Mouse (Mus musculus): ENCODE measurements around the gene Cltb. TPM values are rescaled to one million over a fixed set of nuclear protein-coding genes. Genes with fewer than 3 reads are reported as not detected.
A peak's percentile ranks its signal among the peaks of the same experiment; 100 is the strongest.

The Cltb gene
- total and polyA plus RNA-seq, 2 experiments from 2014 or later = 224 to 278 TPM

GRCm38 (mm10) chr13:54608002-54608401 lies 3.1 kb downstream of the Cltb start:
- peak overlapping the region; percentile 73 for H3K4me2 ChIP-seq (ENCODE audit: low read depth)
- H3K9me3 ChIP-seq (ENCODE audit: low read length) = no peaks in the 10 kb centered on the region
- H3K36me3 ChIP-seq (ENCODE audit: insufficient read depth) = peaks cover 31% of the 10 kb centered on the region
- ATAC-seq (no peak), DNase-seq (no peak)
- H3K27me3 ChIP-seq (ENCODE audit: insufficient read depth, low read length) = no peaks in the 10 kb centered on the region
- peaks cover 13% of the 10 kb centered on the region; the same call in 1 of the 2 replicates for H3K4me1 ChIP-seq (ENCODE audit: insufficient read depth)
- H3K4me3 ChIP-seq (ENCODE audit: low read depth, low read length) = no peak overlapping the region
- no peak for TF ChIP-seq CTCF (IDR thresholded peaks at IDR 0.05; ENCODE audit: low read depth)
- 68% methylated on average over 3 of the region's 3 CpGs for WGBS
- no peak overlapping the region for H3K27ac ChIP-seq (ENCODE audit: low read depth, low read length)
- H3K9ac ChIP-seq = no peak overlapping the region

GRCm38 (mm10) chr13:54607204-54607603 lies 3.9 kb downstream of the Cltb start:
- DNase-seq (no peak), ATAC-seq (no peak)
- H3K36me3 ChIP-seq (ENCODE audit: insufficient read depth) = peaks cover 32% of the 10 kb centered on the region
- H3K4me3 ChIP-seq (ENCODE audit: low read depth, low read length) = no peak overlapping the region
- no peak overlapping the region for H3K27ac ChIP-seq (ENCODE audit: low read depth, low read length)
- H3K4me2 ChIP-seq (ENCODE audit: low read depth) = no peak overlapping the region
- WGBS = 72% methylated on average over 5 of the region's 5 CpGs
- H3K4me1 ChIP-seq (ENCODE audit: insufficient read depth) = peaks cover 13% of the 10 kb centered on the region; the same call in 1 of the 2 replicates
- no peaks in the 10 kb centered on the region for H3K9me3 ChIP-seq (ENCODE audit: low read length)
- H3K27me3 ChIP-seq (ENCODE audit: insufficient read depth, low read length) = no peaks in the 10 kb centered on the region
- no peak overlapping the region for H3K9ac ChIP-seq
- no peak for TF ChIP-seq CTCF (IDR thresholded peaks at IDR 0.05; ENCODE audit: low read depth)

- Histone ChIP-seq H3K36me3 (ENCODE audit: insufficient read depth) (peaks cover 37% of the 10 kb centered on the region), H3K27ac (ENCODE audit: low read depth, low read length) (no peak overlapping the region), H3K9me3 (ENCODE audit: low read length) (no peaks in the 10 kb centered on the region), H3K27me3 (ENCODE audit: insufficient read depth, low read length) (no peaks in the 10 kb centered on the region), H3K9ac (no peak overlapping the region), H3K4me3 (ENCODE audit: low read depth, low read length) (no peak overlapping the region), H3K4me2 (ENCODE audit: low read depth) (no peak overlapping the region), H3K4me1 (ENCODE audit: insufficient read depth) (peaks cover 13% of the 10 kb centered on the region; the same call in 1 of the 2 replicates)
- DNase-seq (no peak), ATAC-seq (no peak)
- 78% methylated on average over 5 of the region's 5 CpGs for WGBS
- no peak for TF ChIP-seq CTCF (IDR thresholded peaks at IDR 0.05; ENCODE audit: low read depth)
Observed at GRCm38 (mm10) chr13:54605426-54605825, 5.7 kb downstream of the Cltb start.

- Histone ChIP-seq H3K9me3 (ENCODE audit: low read length) (no peaks in the 10 kb centered on the region), H3K36me3 (ENCODE audit: insufficient read depth) (peaks cover 37% of the 10 kb centered on the region), H3K4me3 (ENCODE audit: low read depth, low read length) (no peak overlapping the region), H3K4me1 (ENCODE audit: insufficient read depth) (peaks cover 7% of the 10 kb centered on the region; the same call in 1 of the 2 replicates), H3K9ac (no peak overlapping the region), H3K27ac (ENCODE audit: low read depth, low read length) (no peak overlapping the region), H3K4me2 (ENCODE audit: low read depth) (no peak overlapping the region), H3K27me3 (ENCODE audit: insufficient read depth, low read length) (no peaks in the 10 kb centered on the region)
- WGBS = 34% methylated on average over 4 of the region's 4 CpGs
- ATAC-seq = no peak
- no peak for DNase-seq
- TF ChIP-seq CTCF (IDR thresholded peaks at IDR 0.05; ENCODE audit: low read depth) = no peak
Observed at GRCm38 (mm10) chr13:54604221-54604620, 6.9 kb downstream of the Cltb start.

- no peaks in the 10 kb centered on the region for H3K4me1 ChIP-seq (ENCODE audit: insufficient read depth)
- H3K4me2 ChIP-seq (ENCODE audit: low read depth) = no peak overlapping the region
- peak; percentile 4; the same call in 1 of the 2 replicates for TF ChIP-seq CTCF (IDR thresholded peaks at IDR 0.05; ENCODE audit: low read depth)
- no peaks in the 10 kb centered on the region for H3K27me3 ChIP-seq (ENCODE audit: insufficient read depth, low read length)
- no peak overlapping the region for H3K9ac ChIP-seq
- H3K9me3 ChIP-seq (ENCODE audit: low read length) = no peaks in the 10 kb centered on the region
- no peak for ATAC-seq
- H3K36me3 ChIP-seq (ENCODE audit: insufficient read depth) = peaks cover 40% of the 10 kb centered on the region
- no peak overlapping the region for H3K27ac ChIP-seq (ENCODE audit: low read depth, low read length)
- no peak for DNase-seq
- H3K4me3 ChIP-seq (ENCODE audit: low read depth, low read length) = no peak overlapping the region
Observed at GRCm38 (mm10) chr13:54603501-54603900, 7.6 kb downstream of the Cltb start.

GRCm38 (mm10) chr13:54602639-54603111 lies 8.5 kb downstream of the Cltb start:
- no peak for TF ChIP-seq CTCF (IDR thresholded peaks at IDR 0.05; ENCODE audit: low read depth)
- no peak for ATAC-seq
- Histone ChIP-seq H3K4me3 (ENCODE audit: low read depth, low read length) (no peak overlapping the region), H3K4me2 (ENCODE audit: low read depth) (no peak overlapping the region), H3K4me1 (ENCODE audit: insufficient read depth) (no peaks in the 10 kb centered on the region), H3K36me3 (ENCODE audit: insufficient read depth) (peaks cover 48% of the 10 kb centered on the region), H3K27me3 (ENCODE audit: insufficient read depth, low read length) (no peaks in the 10 kb centered on the region), H3K9ac (no peak overlapping the region), H3K9me3 (ENCODE audit: low read length) (no peaks in the 10 kb centered on the region), H3K27ac (ENCODE audit: low read depth, low read length) (no peak overlapping the region)
- WGBS = 49% methylated on average over 3 of the region's 3 CpGs
- no peak for DNase-seq

- no peaks in the 10 kb centered on the region for H3K9me3 ChIP-seq (ENCODE audit: low read length)
- no peaks in the 10 kb centered on the region for H3K27me3 ChIP-seq (ENCODE audit: insufficient read depth, low read length)
- peaks cover 55% of the 10 kb centered on the region for H3K36me3 ChIP-seq (ENCODE audit: insufficient read depth)
- H3K4me2 ChIP-seq (ENCODE audit: low read depth) = no peak overlapping the region
- no peak overlapping the region for H3K9ac ChIP-seq
- H3K4me3 ChIP-seq (ENCODE audit: low read depth, low read length) = no peak overlapping the region
- no peak overlapping the region for H3K27ac ChIP-seq (ENCODE audit: low read depth, low read length)
- no peak for TF ChIP-seq CTCF (IDR thresholded peaks at IDR 0.05; ENCODE audit: low read depth)
- no peak for DNase-seq
- no peaks in the 10 kb centered on the region for H3K4me1 ChIP-seq (ENCODE audit: insufficient read depth)
- 92% methylated on average over 12 of the region's 12 CpGs for WGBS
- ATAC-seq = no peak
Observed at GRCm38 (mm10) chr13:54598622-54599143, 12.5 kb downstream of the Cltb start.
